Mouse (Mus musculus): ENCODE data around the gene Polh.

GRCm38 (mm10) chr17:46123953-46124700 lies 78.3 kb downstream of the Polh start:
- TF ChIP-seq CTCF (IDR thresholded peaks at IDR 0.05; ENCODE audit: extremely low read depth, insufficient read length, insufficient replicate concordance, low read depth, low read length) = no peak
- no peak for TF ChIP-seq POLR2A (IDR thresholded peaks at IDR 0.05; ENCODE audit: low read depth, low read length)
